ENCODE assay signal across 25 mouse cellular contexts in genomic region chr8:4366189-4366588, GRCm38 (mm10). TPM values are rescaled to one million over a fixed set of nuclear protein-coding genes. Genes with fewer than 3 reads are reported as not detected.
A peak's percentile ranks its signal among the peaks of the same experiment; 100 is the strongest.
DNase-seq lines count a peak whose midpoint lies in the region; ATAC-seq and TF ChIP-seq lines count a peak whose summit lies in the region.
"Had no signal": no experiment of that assay in that cellular context is flagged by ENCODE, and none has a peak within 500 bp of the region (broad histone marks: within the 10 kb centered on the region; RNA-seq: fewer than 3 reads in every experiment).

No protein-coding gene starts in this region.

- H3K9ac ChIP-seq in heart, embryonic 11.5 days (ENCODE audit: low read depth, low read length): no peak overlapping the region
- H3K9ac ChIP-seq in hindbrain, embryonic 11.5 days (ENCODE audit: low read depth, low read length): no peak overlapping the region

- H3K9me3 ChIP-seq in heart, embryonic 11.5 days (replicated peaks; ENCODE audit: control insufficient read depth, low read length): 0 out of 2 replicates have a peak, but pooled peaks cover 2% of the 10 kb centered on the region
- no peaks in the 10 kb centered on the region for H3K9me3 ChIP-seq in hindbrain, embryonic 11.5 days (ENCODE audit: control insufficient read depth, low read length)
- H3K9me3 ChIP-seq: G1E had no signal

- no peaks in the 10 kb centered on the region for H3K36me3 ChIP-seq in heart, embryonic 11.5 days (ENCODE audit: control insufficient read depth, insufficient read depth, low read length)
- H3K36me3 ChIP-seq in hindbrain, embryonic 11.5 days (ENCODE audit: control insufficient read depth, insufficient read depth, low read length): no peaks in the 10 kb centered on the region
- H3K36me3 ChIP-seq: G1E had no signal

- no peak overlapping the region for H3K4me3 ChIP-seq in heart, embryonic 11.5 days (ENCODE audit: low read depth, low read length)
- no peak overlapping the region for H3K4me3 ChIP-seq in lung, adult 2 months (replicated peaks; ENCODE audit: extremely low read depth, low read depth, low read length)
- H3K4me3 ChIP-seq in hindbrain, embryonic 11.5 days (ENCODE audit: low read depth, low read length): no peak overlapping the region

- DNase-seq in heart, adult 11 months: peak; percentile 77
- peak; percentile 78 for DNase-seq in ES-CJ7 (ENCODE audit: low read depth, low spot score)
- peak; percentile 93 for DNase-seq in R1 (ENCODE audit: low read depth, low spot score)
- DNase-seq in ZHBTc4 (ENCODE audit: low read depth, low spot score): peak; percentile 55
- no peak for DNase-seq in lung, postnatal 36 days
- no peak for DNase-seq in lung, adult 2 months
- DNase-seq in hindbrain, embryonic 11.5 days (ENCODE audit: low spot score): no peak
- DNase-seq: adrenal gland, adult 2 months; adrenal gland, adult 8-10 months; adrenal gland, postnatal 10 days; adrenal gland, postnatal 14 days; adrenal gland, postnatal 25 days; adrenal gland, postnatal 36 days; B cell, adult 2 months; cerebellum, adult 11 months; cerebellum, adult 11-12 months; cerebellum, adult 18-20 months; cerebellum, adult 2 months; cerebellum, adult 8-10 months had no signal

- TF ChIP-seq CTCF in lung, adult 2 months (IDR thresholded peaks at IDR 0.05; ENCODE audit: insufficient read depth, low read length): no peak

- no peaks in the 10 kb centered on the region for H3K27me3 ChIP-seq in heart, embryonic 11.5 days (ENCODE audit: control insufficient read depth, insufficient read depth, low read length)
- no peaks in the 10 kb centered on the region for H3K27me3 ChIP-seq in hindbrain, embryonic 11.5 days (ENCODE audit: control insufficient read depth, insufficient read depth, low read length)
- H3K27me3 ChIP-seq: CH12.LX, Patski had no signal

- no peaks in the 10 kb centered on the region for H3K4me1 ChIP-seq in heart, embryonic 11.5 days (ENCODE audit: control insufficient read depth, insufficient read depth, low read length)
- no peaks in the 10 kb centered on the region for H3K4me1 ChIP-seq in lung, adult 2 months (ENCODE audit: control insufficient read depth, insufficient read depth, low read length)
- H3K4me1 ChIP-seq in hindbrain, embryonic 11.5 days (replicated peaks; ENCODE audit: control insufficient read depth, insufficient read depth, low read length): no peaks in the 10 kb centered on the region

- no peak for TF ChIP-seq POLR2A in lung, adult 2 months (IDR thresholded peaks at IDR 0.05; ENCODE audit: borderline replicate concordance, extremely low read depth, low read depth, low read length)

- H3K4me2 ChIP-seq in heart, embryonic 11.5 days: no peak overlapping the region
- no peak overlapping the region for H3K4me2 ChIP-seq in hindbrain, embryonic 11.5 days (replicated peaks; ENCODE audit: low read depth, low read length)

- WGBS in heart, embryonic 11.5 days (ENCODE audit: insufficient replicate concordance): 79% methylated on average over 3 of the region's 3 CpGs
- 89% methylated on average over 3 of the region's 3 CpGs for WGBS in lung, adult 2 months
- WGBS in hindbrain, embryonic 11.5 days: 90% methylated on average over 3 of the region's 3 CpGs

- no peak for ATAC-seq in heart, embryonic 11.5 days (replicated peaks; ENCODE audit: insufficient number of reproducible peaks, low FRiP score, low TSS enrichment)
- no peak for ATAC-seq in hindbrain, embryonic 11.5 days (ENCODE audit: low FRiP score)
- ATAC-seq: activated CD4-positive, CD25-positive, alpha-beta regulatory T cell, adult 4 months; CD4-positive, CD25-positive, alpha-beta regulatory T cell, adult 4 months; Patski had no signal

- H3K27ac ChIP-seq in heart, embryonic 11.5 days (ENCODE audit: low read depth, low read length): no peak overlapping the region
- no peak overlapping the region for H3K27ac ChIP-seq in hindbrain, embryonic 11.5 days (ENCODE audit: low read depth, low read length)

RNA-seq across cellular contexts. Expression of gene Elavl1, which starts 41.0 kb away (rescaled TPM):
- polyA plus RNA-seq in heart, embryonic 11.5 days (2014; fragmentation: Nextera tagmentation; extraction: Ambion mirVana): 207 and 208 TPM in 2 replicates
- polyA plus RNA-seq in lung, adult 2 months (2012; rRNA removed): 21.1 and 23.9 TPM in 2 replicates
- polyA plus RNA-seq in hindbrain, embryonic 11.5 days (2014; fragmentation: Nextera tagmentation; extraction: Ambion mirVana): 313 and 314 TPM in 2 replicates

RNA-seq across cellular contexts. Expression of gene Ccl25, which starts 41.2 kb away (rescaled TPM):
- polyA plus RNA-seq in heart, embryonic 11.5 days (2014; fragmentation: Nextera tagmentation; extraction: Ambion mirVana): 13.4 and 14.2 TPM in 2 replicates
- 1.6 and 3.6 TPM in 2 replicates for polyA plus RNA-seq in lung, adult 2 months (2012; rRNA removed)
- polyA plus RNA-seq in hindbrain, embryonic 11.5 days (2014; fragmentation: Nextera tagmentation; extraction: Ambion mirVana): 19.4 and 21.9 TPM in 2 replicates

Comparison
In these comparisons a context has a peak if more than half of its experiments do, and no peak if none do; other contexts are left out.
1. DNase-seq: peak in heart, adult 11 months (single experiment), ES-CJ7 (single experiment), R1 (single experiment) and ZHBTc4 (single experiment); none in lung, postnatal 36 days (single experiment), lung, adult 2 months (single experiment) and hindbrain, embryonic 11.5 days (single experiment).